Mouse (Mus musculus) midbrain, postnatal 0 days (tissue): ENCODE data around the gene Rev1. TPM values are rescaled to one million over a fixed set of nuclear protein-coding genes. Genes with fewer than 3 reads are reported as not detected.

Source experiments
- ATAC-seq: fragments of 200-750 bp; cut with Nextera tagmentation; 2 replicates; pipeline ENCODE4 v1.8.0; 2017; ENCODE audit warnings: moderate number of reproducible peaks, mild to moderate bottlenecking, moderate TSS enrichment, moderate library complexity; ENCODE audit not compliant: low FRiP score
- DNase-seq: peaks from one replicate; pipeline ENCODE4 v3.0.0-alpha.2; 2015; ENCODE audit warnings: low spot score
- H3K27ac ChIP-seq: fragments of 300-500 bp; sonication (generic); 2 replicates; pipeline ENCODE4 v1.5.1; 2014; ENCODE audit warnings: low read depth, mild to moderate bottlenecking, low read length, mixed read lengths
- H3K27me3 ChIP-seq: fragments of 300-500 bp; sonication (generic); 2 replicates; pipeline ENCODE4 v1.6.1; 2014; ENCODE audit warnings: low read length, control low read depth, mixed read lengths; ENCODE audit not compliant: insufficient read depth
- H3K36me3 ChIP-seq: fragments of 300-500 bp; sonication (generic); 2 replicates; pipeline ENCODE4 v1.6.1; 2014; ENCODE audit warnings: low read length, control low read depth, mixed read lengths; ENCODE audit not compliant: insufficient read depth
- H3K4me1 ChIP-seq: fragments of 300-500 bp; sonication (generic); 2 replicates; pipeline ENCODE4 v1.6.1; 2014; ENCODE audit warnings: mild to moderate bottlenecking, control low read depth, antibody characterized with exemption, low read length, mixed read lengths; ENCODE audit not compliant: insufficient read depth
- H3K4me2 ChIP-seq: fragments of 300-500 bp; sonication (generic); 2 replicates; pipeline ENCODE4 v1.6.1; 2014; ENCODE audit warnings: low read depth, mild to moderate bottlenecking, low read length, mixed read lengths; ENCODE audit not compliant: poor library complexity, severe bottlenecking
- H3K4me3 ChIP-seq: fragments of 300-500 bp; sonication (generic); 2 replicates; pipeline ENCODE4 v1.5.1; 2014; ENCODE audit warnings: low read depth, mild to moderate bottlenecking, low read length, moderate library complexity
- H3K9ac ChIP-seq: fragments of 300-500 bp; sonication (generic); replicated peaks from 2 replicates; pipeline ENCODE4 v1.6.1; 2014; ENCODE audit warnings: mild to moderate bottlenecking, low read length, moderate library complexity, mixed read lengths; ENCODE audit not compliant: poor library complexity, severe bottlenecking
- H3K9me3 ChIP-seq: fragments of 300-500 bp; sonication (generic); 2 replicates; pipeline ENCODE4 v1.6.1; 2016; ENCODE audit warnings: low read length, control low read depth
- CTCF ChIP-seq: IDR thresholded peaks from 2 replicates; pipeline ENCODE4 v1.5.1; 2016; ENCODE audit warnings: antibody characterized with exemption, mild to moderate bottlenecking
- WGBS: fragments of 180-500 bp; shearing (Covaris S2); extraction: QIAGEN DNeasy Blood & Tissue Kit; methylation state at CpG from one replicate; pipeline ENCODE4 v1.1.7; 2014; 5-methylcytosine and 5-hydroxymethylcytosine counted together
- polyA plus RNA-seq: library from polyadenylated mRNA; unstranded; fragments of >200 nt; fragmentation: Nextera tagmentation; extraction: Ambion mirVana; gene quantifications from 2 replicates; pipeline ENCODE4 v1.2.1, GENCODE M21; 2015
- total RNA-seq: library from RNA; depleted of rRNA; stranded (reverse); fragments of >200 nt; gene quantifications from 2 replicates; pipeline ENCODE4 v1.2.3, GENCODE M21; 2014

Gene Rev1
- total and polyA plus RNA-seq, 2 experiments from 2014 or later = 28.0 to 32.6 TPM

DNA sequence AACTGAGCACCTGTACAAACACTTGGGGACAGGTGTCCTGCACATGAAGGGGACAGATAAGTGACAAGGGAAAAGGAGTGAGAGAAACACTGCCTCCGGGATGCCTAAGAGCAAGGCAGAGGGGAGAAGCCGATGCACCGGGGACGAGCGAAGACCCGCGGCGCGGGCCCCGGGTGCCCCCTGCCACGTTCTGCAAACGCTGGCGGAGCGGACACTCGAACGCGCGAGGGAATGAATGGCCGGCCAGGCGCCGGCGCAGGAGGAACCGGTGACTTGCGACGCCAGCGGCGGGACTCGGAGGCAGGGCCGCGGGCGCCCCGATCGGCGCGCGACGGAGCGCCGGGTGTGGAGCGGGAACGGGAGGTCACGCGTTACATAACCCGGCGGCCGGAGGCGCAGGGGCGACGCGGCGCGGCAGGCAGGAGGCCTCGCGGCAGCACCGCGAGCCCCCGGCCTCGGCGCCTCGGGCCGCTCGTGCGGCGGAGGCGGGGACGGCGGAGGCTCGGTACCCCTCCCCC lies 623 bp downstream of the Rev1 start:
- H3K4me1 ChIP-seq = peaks cover 8% of the 10 kb centered on the region; the same call in 1 of the 2 replicates
- peak overlapping the region; percentile 58 for H3K4me3 ChIP-seq
- TF ChIP-seq CTCF = no peak
- H3K27me3 ChIP-seq = no peaks in the 10 kb centered on the region
- no peaks in the 10 kb centered on the region for H3K9me3 ChIP-seq
- H3K36me3 ChIP-seq = no peaks in the 10 kb centered on the region
- H3K4me2 ChIP-seq = peak overlapping the region; percentile 89
- WGBS = under 1% methylated on average over 29 of the region's 68 CpGs
- ATAC-seq = no peak; the same call in 1 of the 2 replicates
- peak; percentile 32 for DNase-seq
- peak overlapping the region; percentile 90 for H3K27ac ChIP-seq
- peak overlapping the region; percentile 84 for H3K9ac ChIP-seq

DNA sequence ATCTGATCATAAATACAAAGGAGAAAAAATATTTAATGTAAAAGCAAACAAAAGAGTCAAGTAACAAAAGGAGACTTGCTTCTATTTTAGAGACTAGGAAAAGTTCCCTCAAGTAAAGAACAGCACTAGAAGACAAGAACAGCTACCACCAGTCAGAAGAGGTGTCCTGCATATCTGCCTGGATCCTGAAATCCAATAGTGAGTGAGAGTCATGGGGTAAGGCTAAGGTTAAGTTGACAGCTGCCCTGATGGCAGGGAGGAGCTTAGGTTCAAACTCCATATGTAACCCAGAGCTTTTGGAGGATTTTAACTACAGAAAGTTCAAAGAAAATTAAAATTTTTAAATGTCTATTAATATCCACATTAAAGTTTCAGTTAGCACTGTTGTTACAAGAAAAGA lies 2.6 kb downstream of the Rev1 start:
- no peak for DNase-seq
- peaks cover 8% of the 10 kb centered on the region; the same call in 1 of the 2 replicates for H3K4me1 ChIP-seq
- no peak for ATAC-seq
- no peaks in the 10 kb centered on the region for H3K36me3 ChIP-seq
- no peak overlapping the region for H3K9ac ChIP-seq
- TF ChIP-seq CTCF = no peak
- H3K9me3 ChIP-seq = no peaks in the 10 kb centered on the region
- H3K4me3 ChIP-seq = no peak overlapping the region
- no peaks in the 10 kb centered on the region for H3K27me3 ChIP-seq
- no peak overlapping the region for H3K4me2 ChIP-seq
- H3K27ac ChIP-seq = no peak overlapping the region

DNA sequence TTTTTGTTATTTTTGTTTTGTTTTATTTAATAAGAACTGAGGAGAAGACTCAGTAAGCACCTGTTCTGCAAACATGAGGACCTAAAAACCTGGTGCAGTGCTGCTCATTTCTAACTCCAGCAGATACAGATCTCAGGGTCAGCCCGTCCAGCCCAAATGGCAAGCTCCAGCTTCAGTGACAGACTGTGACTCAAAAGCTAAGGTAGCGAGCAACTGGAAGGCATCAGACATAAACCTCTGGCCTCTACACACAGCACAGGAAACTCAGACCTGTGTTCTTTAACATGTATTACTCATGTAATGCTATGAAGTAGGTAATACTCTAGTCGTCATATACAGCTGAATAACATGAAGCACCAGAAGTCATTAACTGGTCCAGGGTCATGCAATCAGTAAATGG lies 3.2 kb downstream of the Rev1 start:
- DNase-seq (no peak), ATAC-seq (no peak)
- no peaks in the 10 kb centered on the region for H3K9me3 ChIP-seq
- H3K4me3 ChIP-seq = no peak overlapping the region
- no peaks in the 10 kb centered on the region for H3K27me3 ChIP-seq
- no peaks in the 10 kb centered on the region for H3K36me3 ChIP-seq
- H3K4me1 ChIP-seq = peaks cover 8% of the 10 kb centered on the region; the same call in 1 of the 2 replicates
- H3K9ac ChIP-seq = no peak overlapping the region
- TF ChIP-seq CTCF = no peak
- 90% methylated on average over 3 of the region's 3 CpGs for WGBS
- H3K4me2 ChIP-seq = no peak overlapping the region
- no peak overlapping the region for H3K27ac ChIP-seq

DNA sequence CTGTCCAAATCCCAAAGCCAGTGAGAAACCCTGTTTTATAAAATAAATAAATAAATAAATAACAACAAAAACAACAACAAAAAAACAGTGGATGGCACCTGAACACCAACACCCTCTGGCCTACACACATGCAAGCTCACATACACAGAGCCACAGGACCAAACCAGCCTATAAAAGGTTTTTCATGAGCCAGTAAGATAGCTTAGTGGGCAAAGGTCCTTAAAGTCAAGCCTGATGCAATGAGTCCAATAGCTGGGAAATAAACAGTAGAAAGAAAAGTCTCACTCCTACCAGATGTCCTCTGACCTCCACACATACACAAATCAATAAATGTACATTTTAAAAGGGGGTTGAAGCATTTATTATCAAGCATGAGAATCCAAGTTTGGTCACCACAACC lies 5.3 kb downstream of the Rev1 start:
- ATAC-seq (no peak), DNase-seq (no peak)
- H3K9ac ChIP-seq = no peak overlapping the region
- H3K27me3 ChIP-seq = no peaks in the 10 kb centered on the region
- no peaks in the 10 kb centered on the region for H3K9me3 ChIP-seq
- H3K36me3 ChIP-seq = no peaks in the 10 kb centered on the region
- H3K4me2 ChIP-seq = no peak overlapping the region
- H3K4me3 ChIP-seq = no peak overlapping the region
- no peak overlapping the region for H3K27ac ChIP-seq
- TF ChIP-seq CTCF = no peak
- H3K4me1 ChIP-seq = peaks cover 8% of the 10 kb centered on the region; the same call in 1 of the 2 replicates

DNA sequence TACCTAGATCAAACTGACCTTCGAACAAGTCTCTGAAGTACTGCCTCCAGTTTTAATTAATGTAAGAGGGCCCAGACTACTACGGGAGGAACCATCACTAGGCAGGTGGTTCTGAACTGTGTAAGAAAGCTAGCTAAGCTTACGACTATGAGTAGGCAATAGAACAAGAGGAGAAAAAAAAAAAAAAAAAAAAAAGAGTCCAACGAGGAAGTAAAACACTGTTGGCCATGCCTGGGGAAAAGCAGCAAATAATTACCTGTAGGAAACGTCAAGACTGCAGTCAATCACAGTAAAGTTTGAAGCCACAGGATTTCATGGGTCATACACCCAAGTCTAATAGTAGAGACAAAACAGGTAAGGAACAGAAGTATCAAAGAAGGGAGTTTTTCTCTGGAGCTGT lies 8.7 kb downstream of the Rev1 start:
- DNase-seq (no peak), ATAC-seq (no peak)
- Histone ChIP-seq H3K9ac (no peak overlapping the region), H3K36me3 (no peaks in the 10 kb centered on the region; the same call in 1 of the 2 replicates), H3K4me2 (no peak overlapping the region), H3K27ac (no peak overlapping the region), H3K4me1 (no peaks in the 10 kb centered on the region), H3K4me3 (no peak overlapping the region), H3K27me3 (no peaks in the 10 kb centered on the region), H3K9me3 (no peaks in the 10 kb centered on the region)
- 85% methylated on average over 5 of the region's 5 CpGs for WGBS
- TF ChIP-seq CTCF = no peak

DNA sequence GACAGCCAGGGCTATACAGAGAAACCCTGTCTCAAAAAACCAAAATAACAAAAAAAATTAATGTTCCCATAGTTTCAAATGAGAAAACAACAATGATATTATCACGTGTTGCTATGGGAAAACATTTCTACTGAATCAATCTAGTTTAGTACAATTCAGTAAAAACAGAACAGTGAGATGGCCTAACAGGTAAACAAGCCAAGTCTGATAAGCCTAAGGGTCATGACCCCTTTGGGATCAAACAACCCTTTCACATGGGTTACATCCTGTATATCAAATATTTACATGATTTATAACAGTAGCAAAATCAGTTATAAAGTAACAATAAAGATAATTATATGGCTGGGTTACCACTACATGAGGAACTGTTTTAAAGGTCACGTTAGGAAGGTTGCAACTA lies 11.0 kb downstream of the Rev1 start:
- H3K4me2 ChIP-seq = no peak overlapping the region
- H3K27me3 ChIP-seq = no peaks in the 10 kb centered on the region
- H3K9me3 ChIP-seq = no peaks in the 10 kb centered on the region
- H3K4me1 ChIP-seq = no peaks in the 10 kb centered on the region
- H3K9ac ChIP-seq = no peak overlapping the region
- H3K27ac ChIP-seq = no peak overlapping the region
- ATAC-seq (no peak), DNase-seq (no peak)
- H3K4me3 ChIP-seq = no peak overlapping the region
- 92% methylated on average over 2 of the region's 2 CpGs for WGBS
- TF ChIP-seq CTCF = no peak
- H3K36me3 ChIP-seq = no peaks in the 10 kb centered on the region; the same call in 1 of the 2 replicates
